Mouse (Mus musculus): ENCODE results near the gene Ulk2. TPM values are rescaled to one million over a fixed set of nuclear protein-coding genes. Genes with fewer than 3 reads are reported as not detected.

The Ulk2 gene
- 29.2 TPM for polyA plus RNA-seq (2015; fragmentation: Illumina TruSeq; extraction: RNeasy Lipid Tissue Mini Kit (QIAGEN cat#74804); ENCODE audit: insufficient read depth, low replicate concordance)

GRCm38 (mm10) chr11:61854988-61855411 is at the start of gene Ulk2:
Ulk2 (minus strand) TSS chr11:61855073.

GRCm38 (mm10) chr11:61761584-61762407 is 93.1 kb downstream of the Ulk2 start, which contains the start of gene Prpsap2:
Prpsap2 (minus strand) TSS chr11:61762088.

Other genes starting within 250 kb of the Ulk2 start
- 127 TPM for gene Grap, start 201.8 kb downstream of the Ulk2 start, polyA plus RNA-seq (2015; fragmentation: Illumina TruSeq; extraction: RNeasy Lipid Tissue Mini Kit (QIAGEN cat#74804); ENCODE audit: insufficient read depth, low replicate concordance)
- gene Fam83g, start 171.0 kb downstream of the Ulk2 start, polyA plus RNA-seq (2015; fragmentation: Illumina TruSeq; extraction: RNeasy Lipid Tissue Mini Kit (QIAGEN cat#74804); ENCODE audit: insufficient read depth, low replicate concordance) = 0.54 TPM
- gene Slc5a10, start 134.2 kb downstream of the Ulk2 start, polyA plus RNA-seq (2015; fragmentation: Illumina TruSeq; extraction: RNeasy Lipid Tissue Mini Kit (QIAGEN cat#74804); ENCODE audit: insufficient read depth, low replicate concordance) = not detected
- gene Prpsap2, start 93.0 kb downstream of the Ulk2 start, polyA plus RNA-seq (2015; fragmentation: Illumina TruSeq; extraction: RNeasy Lipid Tissue Mini Kit (QIAGEN cat#74804); ENCODE audit: insufficient read depth, low replicate concordance) = 67.0 TPM
- gene Akap10, start 75.2 kb upstream of the Ulk2 start, polyA plus RNA-seq (2015; fragmentation: Illumina TruSeq; extraction: RNeasy Lipid Tissue Mini Kit (QIAGEN cat#74804); ENCODE audit: insufficient read depth, low replicate concordance) = 37.3 TPM
- gene Specc1, start 101.7 kb upstream of the Ulk2 start, polyA plus RNA-seq (2015; fragmentation: Illumina TruSeq; extraction: RNeasy Lipid Tissue Mini Kit (QIAGEN cat#74804); ENCODE audit: insufficient read depth, low replicate concordance) = 21.6 TPM

All from spleen, adult 10 weeks (tissue).